Mouse (Mus musculus) embryonic fibroblast, embryonic 13.5 days (primary cell): Measurements from ENCODE around the gene Wdr54.

Source experiments
- CTCF ChIP-seq: IDR thresholded peaks from 2 replicates; pipeline ENCODE4 v1.5.1; 2011; ENCODE audit warnings: mild to moderate bottlenecking, control low read depth, low read length, moderate library complexity, borderline replicate concordance; ENCODE audit not compliant: insufficient read depth
- POLR2A ChIP-seq: IDR thresholded peaks from 2 replicates; pipeline ENCODE4 v1.6.1; 2011; ENCODE audit warnings: low read depth, mild to moderate bottlenecking, control low read depth, low read length, moderate library complexity

DNA sequence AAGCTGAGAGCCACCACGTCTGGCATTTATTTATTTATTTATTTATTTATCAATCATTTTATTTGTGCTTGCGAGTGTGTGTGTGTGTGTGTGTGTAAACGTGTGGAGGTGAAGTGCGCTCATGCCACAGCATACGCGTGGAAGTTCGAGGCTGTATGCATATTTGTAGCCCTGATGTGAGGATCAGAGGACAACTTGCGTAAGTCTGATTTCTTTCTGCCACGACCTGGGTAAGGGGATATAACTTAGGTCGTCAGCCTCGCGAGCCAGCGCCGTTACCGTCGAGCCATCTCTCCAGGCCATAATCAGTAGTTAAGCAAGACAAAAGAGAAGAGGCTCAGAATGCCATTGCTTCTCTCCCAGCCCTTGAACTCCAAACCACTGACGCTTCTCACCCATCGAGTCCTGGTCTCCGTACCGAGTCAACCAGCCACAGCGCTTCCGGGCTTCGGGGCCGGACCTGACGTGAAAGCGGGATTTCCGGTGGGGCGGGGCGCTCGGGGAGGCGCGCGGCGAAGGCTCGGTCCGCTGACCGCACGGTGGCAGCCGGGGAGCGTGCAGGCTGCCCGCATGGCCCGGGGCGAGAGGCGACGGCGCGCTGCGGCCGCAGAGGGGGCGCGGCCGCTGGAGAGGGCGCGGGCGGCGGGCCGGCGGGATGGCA lies 41.1 kb downstream of the Wdr54 start, which contains the start of gene Mogs:
- TF ChIP-seq POLR2A (peak; percentile 95), CTCF (peak; percentile 39; the same call in 1 of the 2 replicates)
